Mouse (Mus musculus): Measurements from ENCODE around the gene Hoxa2. TPM values are rescaled to one million over a fixed set of nuclear protein-coding genes. Genes with fewer than 3 reads are reported as not detected.

Gene Hoxa2
- polyA plus RNA-seq (2012; rRNA removed) = 2.0 and 2.2 TPM in 2 replicates

GRCm38 (mm10) chr6:52164626-52165440 lies at the start of gene Hoxa2:
Hoxa2 (minus strand) TSS chr6:52164831.

GRCm38 (mm10) chr6:52213119-52213986 lies 48.7 kb upstream of the Hoxa2 start, which contains the start of the genes Hoxa3 and Gm28308:
Hoxa3 (minus strand) TSS chr6:52213336.
Gm28308 (minus strand) TSS chr6:52213339.

GRCm38 (mm10) chr6:52208072-52208867 lies 43.6 kb upstream of the Hoxa2 start, which contains the start of gene Hoxa6:
Hoxa6 (minus strand) TSS chr6:52208722.

GRCm38 (mm10) chr6:52204050-52204752 lies 39.6 kb upstream of the Hoxa2 start, which contains the start of gene Hoxa5:
Hoxa5 (minus strand) TSS chr6:52204587.

GRCm38 (mm10) chr6:52190906-52191810 lies 26.5 kb upstream of the Hoxa2 start, which contains the start of gene Hoxa4:
Hoxa4 (minus strand) TSS chr6:52191753.

GRCm38 (mm10) chr6:52177061-52177735 lies 12.6 kb upstream of the Hoxa2 start, which contains the start of gene 5730596B20Rik:
5730596B20Rik (plus strand) TSS chr6:52177498.

GRCm38 (mm10) chr6:52158276-52159051 lies 6.2 kb downstream of the Hoxa2 start, which contains the start of gene Hoxa1:
Hoxa1 (minus strand) TSS chr6:52158317.

Other genes with a start within 250 kb of the Hoxa2 start
- gene Skap2, start 152.3 kb downstream of the Hoxa2 start, polyA plus RNA-seq (2012; rRNA removed) = 0.99 and 1.1 TPM in 2 replicates
- gene Hoxa1, start 6.5 kb downstream of the Hoxa2 start, polyA plus RNA-seq (2012; rRNA removed) = 0.04 and 0.12 TPM in 2 replicates
- gene 5730596B20Rik, start 12.7 kb upstream of the Hoxa2 start, polyA plus RNA-seq (2012; rRNA removed) = 0.04 TPM in 1 of 2 replicates, not detected in the other
- 1.9 and 2.3 TPM in 2 replicates for gene Hoxa4, start 26.9 kb upstream of the Hoxa2 start, polyA plus RNA-seq (2012; rRNA removed)
- 3.2 and 8.2 TPM in 2 replicates for gene Hoxa5, start 39.8 kb upstream of the Hoxa2 start, polyA plus RNA-seq (2012; rRNA removed)
- 0.19 and 0.26 TPM in 2 replicates for gene Hoxa6, start 43.9 kb upstream of the Hoxa2 start, polyA plus RNA-seq (2012; rRNA removed)
- 4.5 and 6.0 TPM in 2 replicates for gene Hoxa3, start 48.5 kb upstream of the Hoxa2 start, polyA plus RNA-seq (2012; rRNA removed)
- 0.24 and 0.61 TPM in 2 replicates for gene Gm28308, start 48.5 kb upstream of the Hoxa2 start, polyA plus RNA-seq (2012; rRNA removed)
- 1.8 and 2.3 TPM in 2 replicates for gene Hoxa7, start 57.0 kb upstream of the Hoxa2 start, polyA plus RNA-seq (2012; rRNA removed)
- gene Hoxa9, start 66.3 kb upstream of the Hoxa2 start, polyA plus RNA-seq (2012; rRNA removed) = 0.15 TPM in 1 of 2 replicates, not detected in the other
- gene Hoxa10, start 76.0 kb upstream of the Hoxa2 start, polyA plus RNA-seq (2012; rRNA removed) = not detected in 2 replicates
- not detected in 2 replicates for gene Hoxa11, start 81.0 kb upstream of the Hoxa2 start, polyA plus RNA-seq (2012; rRNA removed)
- gene Hoxa13, start 96.0 kb upstream of the Hoxa2 start, polyA plus RNA-seq (2012; rRNA removed) = not detected in 2 replicates
- not detected in 2 replicates for gene Evx1, start 148.7 kb upstream of the Hoxa2 start, polyA plus RNA-seq (2012; rRNA removed)

Data from stomach, adult 2 months (tissue).